Mouse (Mus musculus): Measurements from ENCODE around the gene Xpo4.
"Not testable (repeated sequence)": the region's sequence is repeated elsewhere in the genome, so short reads cannot be mapped to it uniquely, and the experiment has no call there.

The Xpo4 gene

GRCm38 (mm10) chr14:57664822-57665627, at the start of gene Xpo4:
Xpo4 (minus strand) TSS chr14:57665430.
- DNase-seq = peak; percentile 88

- no peak for DNase-seq
Measured at GRCm38 (mm10) chr14:57712884-57713283, 47.7 kb upstream of the Xpo4 start.

- DNase-seq = no peak
Measured at GRCm38 (mm10) chr14:57711059-57711458, 45.8 kb upstream of the Xpo4 start.

GRCm38 (mm10) chr14:57709171-57709570, 43.9 kb upstream of the Xpo4 start:
- DNase-seq = no peak

- DNase-seq = no peak
Measured at GRCm38 (mm10) chr14:57708580-57708979, 43.4 kb upstream of the Xpo4 start.

GRCm38 (mm10) chr14:57707100-57707893, 42.1 kb upstream of the Xpo4 start:
- DNase-seq = no peak

- DNase-seq = no peak
Measured at GRCm38 (mm10) chr14:57706760-57707099, 41.5 kb upstream of the Xpo4 start.

- no peak for DNase-seq
Measured at GRCm38 (mm10) chr14:57705759-57706158, 40.5 kb upstream of the Xpo4 start.

- no peak for DNase-seq
Measured at GRCm38 (mm10) chr14:57705075-57705474, 39.8 kb upstream of the Xpo4 start.

GRCm38 (mm10) chr14:57701915-57702477, 36.8 kb upstream of the Xpo4 start:
- DNase-seq = no peak

- no peak for DNase-seq
Measured at GRCm38 (mm10) chr14:57699461-57699970, 34.3 kb upstream of the Xpo4 start.

GRCm38 (mm10) chr14:57699016-57699415, 33.8 kb upstream of the Xpo4 start:
- DNase-seq = no peak

GRCm38 (mm10) chr14:57696066-57696465, 30.8 kb upstream of the Xpo4 start:
- no peak for DNase-seq

GRCm38 (mm10) chr14:57695550-57695949, 30.3 kb upstream of the Xpo4 start:
- DNase-seq = no peak

GRCm38 (mm10) chr14:57694246-57694645, 29.0 kb upstream of the Xpo4 start:
- no peak for DNase-seq

GRCm38 (mm10) chr14:57692517-57693130, 27.4 kb upstream of the Xpo4 start:
- no peak for DNase-seq

GRCm38 (mm10) chr14:57691316-57691715, 26.1 kb upstream of the Xpo4 start:
- no peak for DNase-seq

- no peak for DNase-seq
Measured at GRCm38 (mm10) chr14:57690681-57691080, 25.5 kb upstream of the Xpo4 start.

GRCm38 (mm10) chr14:57688066-57688465, 22.8 kb upstream of the Xpo4 start:
- not testable (repeated sequence) for DNase-seq

GRCm38 (mm10) chr14:57687441-57687840, 22.2 kb upstream of the Xpo4 start:
- DNase-seq = no peak

- no peak for DNase-seq
Measured at GRCm38 (mm10) chr14:57686647-57687046, 21.4 kb upstream of the Xpo4 start.

GRCm38 (mm10) chr14:57684579-57684978, 19.3 kb upstream of the Xpo4 start:
- DNase-seq = peak; percentile 76

- DNase-seq = no peak
Measured at GRCm38 (mm10) chr14:57682751-57683150, 17.5 kb upstream of the Xpo4 start.

Measured in thymus, postnatal 14 days (tissue).